Mouse (Mus musculus): ENCODE results near the gene Cyp2a4. TPM values are rescaled to one million over a fixed set of nuclear protein-coding genes. Genes with fewer than 3 reads are reported as not detected.
"Not testable (repeated sequence)": the region's sequence is repeated elsewhere in the genome, so short reads cannot be mapped to it uniquely, and the experiment has no call there.

Gene Cyp2a4
- polyA plus RNA-seq (2014; fragmentation: Nextera tagmentation; extraction: Ambion mirVana): not detected in 2 replicates

- WGBS: 62% methylated on average over 2 of the region's 2 CpGs
- H3K36me3 ChIP-seq (ENCODE audit: control insufficient read depth, insufficient read depth, low read length); H3K9me3 ChIP-seq (ENCODE audit: control insufficient read depth, low read length); H3K4me1 ChIP-seq (replicated peaks; ENCODE audit: control insufficient read depth, insufficient read depth, low read length); H3K9ac ChIP-seq (ENCODE audit: low read length); DNase-seq (ENCODE audit: low spot score); H3K27ac ChIP-seq (ENCODE audit: low read depth); H3K4me3 ChIP-seq (ENCODE audit: low read depth, low read length); ATAC-seq (replicated peaks; ENCODE audit: low FRiP score, low TSS enrichment, low read depth); H3K27me3 ChIP-seq (replicated peaks; ENCODE audit: control insufficient read depth, insufficient read depth, low read length); H3K4me2 ChIP-seq (ENCODE audit: low read length): not testable (repeated sequence)
These were observed at the start of gene Cyp2a4 for GRCm38 (mm10) chr7:26306926-26307325. Gene Cyp2a4 (plus strand): TSS chr7:26307169.

GRCm38 (mm10) chr7:26260034-26260433 lies 46.9 kb upstream of the Cyp2a4 start, which contains the start of gene Vmn1r184:
Gene Vmn1r184 (plus strand): TSS chr7:26260334.
- ATAC-seq (replicated peaks; ENCODE audit: low FRiP score, low TSS enrichment, low read depth); DNase-seq (ENCODE audit: low spot score); H3K4me2 ChIP-seq (ENCODE audit: low read length); H3K27ac ChIP-seq (ENCODE audit: low read depth); H3K9me3 ChIP-seq (ENCODE audit: control insufficient read depth, low read length); H3K36me3 ChIP-seq (ENCODE audit: control insufficient read depth, insufficient read depth, low read length); H3K9ac ChIP-seq (ENCODE audit: low read length); H3K4me1 ChIP-seq (replicated peaks; ENCODE audit: control insufficient read depth, insufficient read depth, low read length); H3K27me3 ChIP-seq (replicated peaks; ENCODE audit: control insufficient read depth, insufficient read depth, low read length); H3K4me3 ChIP-seq (ENCODE audit: low read depth, low read length): not testable (repeated sequence)
- 88% methylated on average over 1 of the region's 1 CpGs for WGBS

- H3K4me3 ChIP-seq (ENCODE audit: low read depth, low read length); H3K9me3 ChIP-seq (ENCODE audit: control insufficient read depth, low read length); ATAC-seq (replicated peaks; ENCODE audit: low FRiP score, low TSS enrichment, low read depth); H3K4me1 ChIP-seq (replicated peaks; ENCODE audit: control insufficient read depth, insufficient read depth, low read length); DNase-seq (ENCODE audit: low spot score); H3K36me3 ChIP-seq (ENCODE audit: control insufficient read depth, insufficient read depth, low read length); H3K27me3 ChIP-seq (replicated peaks; ENCODE audit: control insufficient read depth, insufficient read depth, low read length); H3K4me2 ChIP-seq (ENCODE audit: low read length); H3K9ac ChIP-seq (ENCODE audit: low read length); H3K27ac ChIP-seq (ENCODE audit: low read depth): not testable (repeated sequence)
- 87% methylated on average over 8 of the region's 8 CpGs for WGBS
These were observed 3.4 kb upstream of the Cyp2a4 start for GRCm38 (mm10) chr7:26303429-26304166.

GRCm38 (mm10) chr7:26311786-26312185 lies 4.8 kb downstream of the Cyp2a4 start:
- H3K4me2 ChIP-seq (ENCODE audit: low read length); H3K27ac ChIP-seq (ENCODE audit: low read depth); H3K27me3 ChIP-seq (replicated peaks; ENCODE audit: control insufficient read depth, insufficient read depth, low read length); H3K9ac ChIP-seq (ENCODE audit: low read length); DNase-seq (ENCODE audit: low spot score); ATAC-seq (replicated peaks; ENCODE audit: low FRiP score, low TSS enrichment, low read depth); H3K36me3 ChIP-seq (ENCODE audit: control insufficient read depth, insufficient read depth, low read length); H3K9me3 ChIP-seq (ENCODE audit: control insufficient read depth, low read length); H3K4me3 ChIP-seq (ENCODE audit: low read depth, low read length); H3K4me1 ChIP-seq (replicated peaks; ENCODE audit: control insufficient read depth, insufficient read depth, low read length): not testable (repeated sequence)
- 87% methylated on average over 4 of the region's 4 CpGs for WGBS

- not testable (repeated sequence) for H3K27ac ChIP-seq (ENCODE audit: low read depth); ATAC-seq (replicated peaks; ENCODE audit: low FRiP score, low TSS enrichment, low read depth); H3K9me3 ChIP-seq (ENCODE audit: control insufficient read depth, low read length); H3K4me3 ChIP-seq (ENCODE audit: low read depth, low read length); H3K27me3 ChIP-seq (replicated peaks; ENCODE audit: control insufficient read depth, insufficient read depth, low read length); H3K4me2 ChIP-seq (ENCODE audit: low read length); DNase-seq (ENCODE audit: low spot score); H3K9ac ChIP-seq (ENCODE audit: low read length); H3K4me1 ChIP-seq (replicated peaks; ENCODE audit: control insufficient read depth, insufficient read depth, low read length); H3K36me3 ChIP-seq (ENCODE audit: control insufficient read depth, insufficient read depth, low read length)
- 90% methylated on average over 2 of the region's 2 CpGs for WGBS
These were observed 8.2 kb downstream of the Cyp2a4 start for GRCm38 (mm10) chr7:26315194-26315593.

- H3K27ac ChIP-seq (ENCODE audit: low read depth); DNase-seq (ENCODE audit: low spot score); ATAC-seq (replicated peaks; ENCODE audit: low FRiP score, low TSS enrichment, low read depth); H3K4me1 ChIP-seq (replicated peaks; ENCODE audit: control insufficient read depth, insufficient read depth, low read length); H3K36me3 ChIP-seq (ENCODE audit: control insufficient read depth, insufficient read depth, low read length); H3K9me3 ChIP-seq (ENCODE audit: control insufficient read depth, low read length); H3K9ac ChIP-seq (ENCODE audit: low read length); H3K27me3 ChIP-seq (replicated peaks; ENCODE audit: control insufficient read depth, insufficient read depth, low read length); H3K4me2 ChIP-seq (ENCODE audit: low read length); H3K4me3 ChIP-seq (ENCODE audit: low read depth, low read length): not testable (repeated sequence)
- 81% methylated on average over 4 of the region's 4 CpGs for whole genome bisulfite sequencing
These were observed 8.8 kb downstream of the Cyp2a4 start for GRCm38 (mm10) chr7:26315809-26316208.

- not testable (repeated sequence) for H3K4me3 ChIP-seq (ENCODE audit: low read depth, low read length); H3K4me2 ChIP-seq (ENCODE audit: low read length); DNase-seq (ENCODE audit: low spot score); H3K9ac ChIP-seq (ENCODE audit: low read length); ATAC-seq (replicated peaks; ENCODE audit: low FRiP score, low TSS enrichment, low read depth); H3K27ac ChIP-seq (ENCODE audit: low read depth); H3K9me3 ChIP-seq (ENCODE audit: control insufficient read depth, low read length); H3K4me1 ChIP-seq (replicated peaks; ENCODE audit: control insufficient read depth, insufficient read depth, low read length); H3K27me3 ChIP-seq (replicated peaks; ENCODE audit: control insufficient read depth, insufficient read depth, low read length); H3K36me3 ChIP-seq (ENCODE audit: control insufficient read depth, insufficient read depth, low read length)
- WGBS: 64% methylated on average over 3 of the region's 3 CpGs
These were observed 13.4 kb downstream of the Cyp2a4 start for GRCm38 (mm10) chr7:26320361-26320760.

GRCm38 (mm10) chr7:26350177-26350576 lies 43.2 kb downstream of the Cyp2a4 start:
- not testable (repeated sequence) for DNase-seq (ENCODE audit: low spot score); ATAC-seq (replicated peaks; ENCODE audit: low FRiP score, low TSS enrichment, low read depth); H3K27ac ChIP-seq (ENCODE audit: low read depth); H3K36me3 ChIP-seq (ENCODE audit: control insufficient read depth, insufficient read depth, low read length); H3K27me3 ChIP-seq (replicated peaks; ENCODE audit: control insufficient read depth, insufficient read depth, low read length); H3K9me3 ChIP-seq (ENCODE audit: control insufficient read depth, low read length); H3K4me3 ChIP-seq (ENCODE audit: low read depth, low read length); H3K9ac ChIP-seq (ENCODE audit: low read length); H3K4me1 ChIP-seq (replicated peaks; ENCODE audit: control insufficient read depth, insufficient read depth, low read length); H3K4me2 ChIP-seq (ENCODE audit: low read length)

GRCm38 (mm10) chr7:26352258-26352657 lies 45.3 kb downstream of the Cyp2a4 start:
- 90% methylated on average over 2 of the region's 3 CpGs for WGBS
- H3K36me3 ChIP-seq (ENCODE audit: control insufficient read depth, insufficient read depth, low read length); H3K27me3 ChIP-seq (replicated peaks; ENCODE audit: control insufficient read depth, insufficient read depth, low read length); H3K4me1 ChIP-seq (replicated peaks; ENCODE audit: control insufficient read depth, insufficient read depth, low read length); DNase-seq (ENCODE audit: low spot score); H3K9ac ChIP-seq (ENCODE audit: low read length); ATAC-seq (replicated peaks; ENCODE audit: low FRiP score, low TSS enrichment, low read depth); H3K9me3 ChIP-seq (ENCODE audit: control insufficient read depth, low read length); H3K27ac ChIP-seq (ENCODE audit: low read depth); H3K4me2 ChIP-seq (ENCODE audit: low read length); H3K4me3 ChIP-seq (ENCODE audit: low read depth, low read length): not testable (repeated sequence)
